Mouse (Mus musculus): Measurements from ENCODE around the gene Cntnap2.

GRCm38 (mm10) chr6:45413629-45414028 is 354.5 kb downstream of the Cntnap2 start:
- TF ChIP-seq CTCF (IDR thresholded peaks at IDR 0.05; ENCODE audit: low read depth, low read length) (no peak), POLR2AphosphoS5 (IDR thresholded peaks at IDR 0.05; ENCODE audit: insufficient replicate concordance, low read depth, low read length) (no peak), GATA1 (IDR thresholded peaks at IDR 0.05; ENCODE audit: borderline replicate concordance, low read length) (no peak), TAL1 (conservative IDR thresholded peaks at IDR 0.05; ENCODE audit: low read depth, low read length) (no peak)

Measured in G1E (cell line).